Mouse (Mus musculus) testis, adult 2 months (tissue): ENCODE data around the gene Sez6l2.

Experiments
- CTCF ChIP-seq: fragments of 200-500 bp; IDR thresholded peaks from 2 replicates; pipeline ENCODE4 v1.5.1; 2012; ENCODE audit warnings: low read depth, mild to moderate bottlenecking, inconsistent platforms, low read length, moderate library complexity; ENCODE audit not compliant: control insufficient read depth, insufficient read depth, insufficient replicate concordance
- POLR2A ChIP-seq: fragments of 200-500 bp; IDR thresholded peaks from 2 replicates; pipeline ENCODE4 v1.6.1; 2012; ENCODE audit warnings: low read depth, mild to moderate bottlenecking, inconsistent platforms, low read length, moderate library complexity; ENCODE audit not compliant: control insufficient read depth

DNA sequence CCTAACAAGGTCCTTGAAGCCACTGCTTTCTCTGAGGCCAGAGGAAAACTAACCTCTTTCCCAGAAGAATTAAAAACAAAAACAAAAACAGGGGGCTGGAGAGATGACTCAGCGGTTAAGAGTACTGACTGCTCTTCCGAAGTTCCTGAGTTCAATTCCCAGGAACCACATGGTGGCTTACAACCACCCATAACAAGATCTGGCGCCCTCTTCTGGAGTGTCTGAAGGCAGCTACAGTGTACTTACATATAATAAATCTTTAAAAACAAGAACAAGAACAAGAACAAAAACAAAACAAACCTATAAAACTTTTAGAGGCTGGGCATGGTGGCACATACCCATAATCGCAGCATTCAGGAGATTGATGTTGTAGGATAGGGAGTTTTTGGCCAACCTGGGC, 46.1 kb downstream of the Sez6l2 start:
- no peak for TF ChIP-seq CTCF
- no peak for TF ChIP-seq POLR2A
